In the genomic region with DNA sequence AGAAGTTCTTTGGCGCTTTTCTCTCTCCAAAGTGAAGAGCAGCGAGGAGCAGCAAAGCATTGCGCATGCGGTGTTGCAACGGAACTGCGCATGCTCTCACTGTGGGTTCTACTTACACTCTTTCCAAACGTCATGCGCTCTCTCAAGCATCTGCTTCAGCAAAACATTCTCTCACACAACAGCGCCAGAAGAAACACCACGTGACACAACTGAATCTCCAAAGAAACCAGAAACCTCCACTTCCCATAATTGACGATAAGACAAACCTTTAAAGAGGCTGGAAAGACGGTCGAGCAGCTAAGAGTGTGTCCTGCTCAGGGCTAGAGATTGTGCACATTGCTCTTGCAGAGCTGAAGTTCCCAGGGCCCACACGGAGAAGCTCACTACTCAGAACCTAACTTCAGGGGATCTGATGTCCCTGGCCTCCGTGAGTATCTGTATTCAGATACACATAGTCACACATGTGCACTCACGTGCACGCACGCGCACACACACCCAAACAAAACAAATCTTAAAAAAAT, we compare ENCODE assay signal across 8 mouse cellular contexts. TPM values are rescaled to one million over a fixed set of nuclear protein-coding genes. Genes with fewer than 3 reads are reported as not detected.
DNase-seq lines count a peak whose midpoint lies in the region; ATAC-seq and TF ChIP-seq lines count a peak whose summit lies in the region.

No protein-coding gene starts in this region.

- TF ChIP-seq EP300 in CH12.LX (IDR thresholded peaks at IDR 0.05; ENCODE audit: low read length), result 0 out of 2 replicates have a peak, but pooled peaks have one; percentile 34

- no peak overlapping the region for H3K27ac ChIP-seq in CH12.LX (ENCODE audit: insufficient read depth, low read depth)
- H3K27ac ChIP-seq in forebrain, embryonic 15.5 days (replicated peaks), result 0 out of 2 replicates have a peak overlapping the region, but pooled peaks have one; percentile 6
- H3K27ac ChIP-seq in liver, embryonic 15.5 days (replicated peaks), result no peak overlapping the region
- no peak overlapping the region for H3K27ac ChIP-seq in neural tube, embryonic 11.5 days (ENCODE audit: low read depth, low read length)

- H3K27me3 ChIP-seq in CH12.LX (replicated peaks), result no peaks in the 10 kb centered on the region
- no peaks in the 10 kb centered on the region for H3K27me3 ChIP-seq in forebrain, embryonic 15.5 days
- H3K27me3 ChIP-seq in liver, embryonic 15.5 days, result no peaks in the 10 kb centered on the region
- no peaks in the 10 kb centered on the region for H3K27me3 ChIP-seq in neural tube, embryonic 11.5 days (ENCODE audit: control insufficient read depth, insufficient read depth, low read length)

- in situ Hi-C loops in CH12.LX (cut with MboI; ENCODE audit: low pct_ligation_motif_present, low pct_unique_long_range_greater_than_20kb, low sequenced_read_pairs), result no loop called here

- intact Hi-C loops in heart, postnatal 14 days (cut with DNase I), result no loop called here

- no peak for TF ChIP-seq RAD21 in CH12.LX (IDR thresholded peaks at IDR 0.05; ENCODE audit: low read depth, low read length)

- 51% methylated on average over 19 of the region's 19 CpGs for WGBS in forebrain, embryonic 15.5 days
- 42% methylated on average over 19 of the region's 19 CpGs for WGBS in liver, embryonic 15.5 days (ENCODE audit: insufficient replicate concordance)
- 56% methylated on average over 19 of the region's 19 CpGs for WGBS in neural tube, embryonic 11.5 days

- dilution Hi-C loops in CH12.LX (cut with MboI; ENCODE audit: extremely low pct_ligation_motif_present, extremely low pct_unique_long_range_greater_than_20kb, low sequenced_read_pairs), result no loop called here

- peak overlapping the region; percentile 12 to 59 (median 37) for H3K4me3 ChIP-seq in CH12.LX (replicated peaks in 1 of 3; ENCODE audit: low read depth in 2 of 3, low read length in 2 of 3, poor library complexity in 1 of 3)
- peak overlapping the region; percentile 32 for H3K4me3 ChIP-seq in forebrain, embryonic 15.5 days
- H3K4me3 ChIP-seq in liver, embryonic 15.5 days (replicated peaks), result peak overlapping the region; percentile 20; the same call in 1 of the 2 replicates
- H3K4me3 ChIP-seq in neural tube, embryonic 11.5 days (ENCODE audit: low read depth, low read length), result peak overlapping the region; percentile 15; the same call in 1 of the 2 replicates

- H3K4me1 ChIP-seq in CH12.LX (ENCODE audit: control insufficient read depth in 1 of 2, insufficient read depth in 2 of 2), result no peaks in the 10 kb centered on the region
- H3K4me1 ChIP-seq in forebrain, embryonic 15.5 days, result 0 out of 2 replicates have a peak, but pooled peaks cover 5% of the 10 kb centered on the region
- H3K4me1 ChIP-seq in liver, embryonic 15.5 days (replicated peaks), result 0 out of 2 replicates have a peak, but pooled peaks cover 2% of the 10 kb centered on the region
- no peaks in the 10 kb centered on the region for H3K4me1 ChIP-seq in neural tube, embryonic 11.5 days (ENCODE audit: control insufficient read depth, insufficient read depth, low read length)

- no peaks in the 10 kb centered on the region for H3K36me3 ChIP-seq in CH12.LX (replicated peaks in 1 of 2; ENCODE audit: control insufficient read depth in 1 of 2, insufficient read depth in 1 of 2, low read length in 1 of 2)
- no peaks in the 10 kb centered on the region for H3K36me3 ChIP-seq in forebrain, embryonic 15.5 days
- H3K36me3 ChIP-seq in liver, embryonic 15.5 days (replicated peaks), result no peaks in the 10 kb centered on the region
- H3K36me3 ChIP-seq in neural tube, embryonic 11.5 days (ENCODE audit: control insufficient read depth, insufficient read depth, low read length), result no peaks in the 10 kb centered on the region

- no peak for TF ChIP-seq CTCF in CH12.LX (conservative IDR thresholded peaks at IDR 0.05 in 1 of 2, IDR thresholded peaks at IDR 0.05 in 1 of 2; ENCODE audit: low read depth in 2 of 2, low read length in 2 of 2)

- no peaks in the 10 kb centered on the region for H3K79me2 ChIP-seq in CH12.LX (replicated peaks; ENCODE audit: control insufficient read depth, extremely low read depth, insufficient read depth, poor library complexity, severe bottlenecking)

- peak; percentile 88 for DNase-seq in CH12.LX (ENCODE audit: extremely low read depth)
- DNase-seq in c-Kit-positive CD71-negative TER-119-negative erythroid progenitor cells, embryonic 14.5 days (ENCODE audit: low read depth), result peak; percentile 41
- DNase-seq in heart, postnatal 14 days, result peak; percentile 70
- peak; percentile 79 to 85 for DNase-seq in kidney, postnatal 4 days
- peak; percentile 71 for DNase-seq in neural tube, embryonic 11.5 days (ENCODE audit: low spot score)
- peak; percentile 65 for DNase-seq in testis, postnatal 10 days (ENCODE audit: low spot score)

- H3K9ac ChIP-seq in CH12.LX (ENCODE audit: insufficient read depth, low read depth), result peak overlapping the region; percentile 82; the same call in 1 of the 2 replicates
- peak overlapping the region; percentile 35; the same call in 1 of the 2 replicates for H3K9ac ChIP-seq in forebrain, embryonic 15.5 days (replicated peaks)
- no peak overlapping the region for H3K9ac ChIP-seq in liver, embryonic 15.5 days
- peak overlapping the region; percentile 48 for H3K9ac ChIP-seq in neural tube, embryonic 11.5 days (ENCODE audit: low read length)

- TF ChIP-seq POLR2A in CH12.LX (IDR thresholded peaks at IDR 0.05; ENCODE audit: low read depth, low read length), result peak; percentile 74

- peak overlapping the region; percentile 90 for H3K4me2 ChIP-seq in CH12.LX (ENCODE audit: insufficient read depth, low read depth, poor library complexity, severe bottlenecking)
- H3K4me2 ChIP-seq in forebrain, embryonic 15.5 days (replicated peaks), result peak overlapping the region; percentile 54
- H3K4me2 ChIP-seq in liver, embryonic 15.5 days, result peak overlapping the region; percentile 47
- peak overlapping the region; percentile 39 for H3K4me2 ChIP-seq in neural tube, embryonic 11.5 days (ENCODE audit: low read depth)

- no peaks in the 10 kb centered on the region for H3K9me3 ChIP-seq in CH12.LX (replicated peaks; ENCODE audit: low read length)
- H3K9me3 ChIP-seq in forebrain, embryonic 15.5 days, result no peaks in the 10 kb centered on the region
- H3K9me3 ChIP-seq in liver, embryonic 15.5 days (replicated peaks), result no peaks in the 10 kb centered on the region
- no peaks in the 10 kb centered on the region for H3K9me3 ChIP-seq in neural tube, embryonic 11.5 days (ENCODE audit: control insufficient read depth, low read length)

- ATAC-seq in forebrain, embryonic 15.5 days (replicated peaks), result peak; percentile 71
- no peak for ATAC-seq in liver, embryonic 15.5 days (ENCODE audit: insufficient read depth)
- no peak for ATAC-seq in neural tube, embryonic 11.5 days (ENCODE audit: insufficient read depth, low FRiP score, low TSS enrichment)

TF ChIP-seq in CH12.LX, 34 proteins besides CTCF, POLR2A, EP300 and RAD21 (continues in another document):
- TF ChIP-seq MAX (IDR thresholded peaks at IDR 0.05; ENCODE audit: low read length), result peak; percentile 97
- TF ChIP-seq SMC3 (IDR thresholded peaks at IDR 0.05; ENCODE audit: low read depth, low read length), result no peak
- TF ChIP-seq TCF12 (IDR thresholded peaks at IDR 0.05; ENCODE audit: low read depth, low read length), result 0 out of 2 replicates have a peak, but pooled peaks have one; percentile 51
- TF ChIP-seq MAFK (IDR thresholded peaks at IDR 0.05; ENCODE audit: insufficient replicate concordance, low read length), result no peak
- TF ChIP-seq ELF1 (IDR thresholded peaks at IDR 0.05; ENCODE audit: low read depth, low read length), result peak; percentile 33; the same call in 1 of the 2 replicates
- no peak for TF ChIP-seq E2F4 (IDR thresholded peaks at IDR 0.05; ENCODE audit: insufficient replicate concordance, low read depth, low read length)
- peak; percentile 78 for TF ChIP-seq USF2 (conservative IDR thresholded peaks at IDR 0.05; ENCODE audit: low read depth, low read length)
- no peak for TF ChIP-seq ZNF384 (IDR thresholded peaks at IDR 0.05; ENCODE audit: low read depth, low read length)
- TF ChIP-seq NRF1 (IDR thresholded peaks at IDR 0.05; ENCODE audit: low read depth, low read length), result peak; percentile 91
- no peak for TF ChIP-seq PAX5 (IDR thresholded peaks at IDR 0.05; ENCODE audit: low read length)
- peak; percentile 39; the same call in 1 of the 2 replicates for TF ChIP-seq NELFE (IDR thresholded peaks at IDR 0.05; ENCODE audit: low read depth, low read length)
- TF ChIP-seq MYC (IDR thresholded peaks at IDR 0.05; ENCODE audit: low read depth, low read length), result peak; percentile 92
- peak; percentile 82 for TF ChIP-seq USF1 (IDR thresholded peaks at IDR 0.05; ENCODE audit: low read depth, low read length)
- no peak for TF ChIP-seq UBTF (IDR thresholded peaks at IDR 0.05; ENCODE audit: low read depth, low read length)
- no peak for TF ChIP-seq JUN (IDR thresholded peaks at IDR 0.05; ENCODE audit: insufficient read depth, low read depth, low read length)

RNA-seq across cellular contexts. Expression of gene Dyrk1b, which starts 29.8 kb away (rescaled TPM):
- total RNA-seq in CH12.LX (2012; rRNA removed) (0.47 and 0.67 TPM in 2 replicates), CH12.LX (2014; rRNA removed) (0.26 TPM in 1 of 2 replicates, not detected in the other)
- polyA plus RNA-seq in CH12.LX (2012; ENCODE audit: insufficient read length, low read depth), result 0.51 and 0.60 TPM in 2 replicates
- polyA plus RNA-seq in forebrain, embryonic 15.5 days (2015; fragmentation: Nextera tagmentation; extraction: Ambion mirVana), result 18.1 and 18.6 TPM in 2 replicates
- 10 to 100 TPM; 37.4 to 40.8 TPM for total RNA-seq in heart, postnatal 14 days (2021)
- polyA plus RNA-seq in liver, embryonic 15.5 days (2015; fragmentation: Nextera tagmentation; extraction: Ambion mirVana), result 2.3 and 2.7 TPM in 2 replicates
- 19.5 and 19.6 TPM in 2 replicates for polyA plus RNA-seq in neural tube, embryonic 11.5 days (2014; fragmentation: Nextera tagmentation; extraction: Ambion mirVana)

RNA-seq across cellular contexts. Expression of gene Fbl, which starts 39.5 kb away (rescaled TPM):
- 180 and 214 TPM in 2 replicates for total RNA-seq in CH12.LX (2012; rRNA removed)
- 140 and 151 TPM in 2 replicates for total RNA-seq in CH12.LX (2014; rRNA removed)
- polyA plus RNA-seq in CH12.LX (2012; ENCODE audit: insufficient read length, low read depth), result 426 and 516 TPM in 2 replicates
- 97.0 and 109 TPM in 2 replicates for polyA plus RNA-seq in forebrain, embryonic 15.5 days (2015; fragmentation: Nextera tagmentation; extraction: Ambion mirVana)
- total RNA-seq in heart, postnatal 14 days (2021), result 10 to 100 TPM; 31.2 to 37.7 TPM
- polyA plus RNA-seq in liver, embryonic 15.5 days (2015; fragmentation: Nextera tagmentation; extraction: Ambion mirVana), result 55.0 and 56.9 TPM in 2 replicates
- 38.1 and 38.6 TPM in 2 replicates for polyA plus RNA-seq in neural tube, embryonic 11.5 days (2014; fragmentation: Nextera tagmentation; extraction: Ambion mirVana)

RNA-seq across cellular contexts. Expression of gene Eid2, which starts 58.6 kb away (rescaled TPM):
- not detected in 2 replicates for total RNA-seq in CH12.LX (2012; rRNA removed)
- total RNA-seq in CH12.LX (2014; rRNA removed), result not detected in 2 replicates
- not detected in 2 replicates for polyA plus RNA-seq in CH12.LX (2012; ENCODE audit: insufficient read length, low read depth)
- 5.4 and 16.7 TPM in 2 replicates for polyA plus RNA-seq in forebrain, embryonic 15.5 days (2015; fragmentation: Nextera tagmentation; extraction: Ambion mirVana)
- 10 to 100 TPM; 10.7 to 11.9 TPM for total RNA-seq in heart, postnatal 14 days (2021)
- 0.52 and 0.75 TPM in 2 replicates for polyA plus RNA-seq in liver, embryonic 15.5 days (2015; fragmentation: Nextera tagmentation; extraction: Ambion mirVana)
- 17.6 and 18.3 TPM in 2 replicates for polyA plus RNA-seq in neural tube, embryonic 11.5 days (2014; fragmentation: Nextera tagmentation; extraction: Ambion mirVana)

Comparison
In these comparisons a context has a peak if more than half of its experiments do, and no peak if none do; other contexts are left out.
1. H3K4me2 ChIP-seq: peak in every context shown above with its lines; median percentile 90 in CH12.LX; 54 in forebrain, embryonic 15.5 days; 47 in liver, embryonic 15.5 days; 39 in neural tube, embryonic 11.5 days.